Mouse (Mus musculus): ENCODE results near the gene Tctn3.
A peak's percentile ranks its signal among the peaks of the same experiment; 100 is the strongest.
"Not testable (repeated sequence)": the region's sequence is repeated elsewhere in the genome, so short reads cannot be mapped to it uniquely, and the experiment has no call there.

The Tctn3 gene

GRCm38 (mm10) chr19:40621616-40622015 lies 9.6 kb upstream of the Tctn3 start:
- DNase-seq (ENCODE audit: low spot score) = not testable (repeated sequence)

DNA sequence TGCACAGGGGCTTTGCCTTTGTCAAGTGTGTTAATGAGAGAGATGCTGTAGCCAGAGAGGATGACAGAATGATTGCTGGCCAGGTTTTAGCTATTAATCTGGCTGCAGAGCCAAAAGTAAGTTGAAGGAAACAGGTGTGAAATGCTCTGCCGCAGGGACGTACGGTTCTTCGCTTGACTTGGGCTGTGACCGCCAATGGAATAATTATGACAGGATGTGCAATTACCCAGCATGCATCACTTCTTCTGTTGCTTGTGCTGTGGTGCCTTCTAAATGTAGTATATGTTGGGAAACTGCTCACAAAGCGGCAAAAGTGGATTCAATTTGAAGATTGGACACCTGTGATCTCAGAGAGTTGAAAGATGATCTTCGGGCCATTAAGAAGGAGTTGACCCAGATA lies 4.0 kb upstream of the Tctn3 start:
- DNase-seq (ENCODE audit: low spot score) = no peak

DNA sequence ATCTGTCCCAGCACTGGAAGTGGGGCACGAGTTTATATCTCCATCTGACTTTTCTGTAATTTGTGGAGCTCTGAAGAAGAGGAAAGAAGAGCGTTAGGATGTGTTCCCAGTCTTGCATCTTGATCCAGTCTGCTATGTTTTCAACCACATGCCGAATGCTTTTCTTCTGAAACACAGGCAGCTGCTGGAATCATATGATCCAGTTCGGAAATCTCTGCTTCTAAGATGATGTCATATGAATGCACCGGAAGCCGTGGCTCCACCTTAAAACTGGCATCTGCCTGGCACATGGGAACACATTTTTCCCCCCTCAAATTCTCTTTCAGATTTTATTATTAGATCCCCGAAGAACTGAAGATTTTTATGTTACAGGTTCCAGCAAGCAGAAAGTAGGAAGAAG lies 2.8 kb upstream of the Tctn3 start:
- no peak for DNase-seq (ENCODE audit: low spot score)

DNA sequence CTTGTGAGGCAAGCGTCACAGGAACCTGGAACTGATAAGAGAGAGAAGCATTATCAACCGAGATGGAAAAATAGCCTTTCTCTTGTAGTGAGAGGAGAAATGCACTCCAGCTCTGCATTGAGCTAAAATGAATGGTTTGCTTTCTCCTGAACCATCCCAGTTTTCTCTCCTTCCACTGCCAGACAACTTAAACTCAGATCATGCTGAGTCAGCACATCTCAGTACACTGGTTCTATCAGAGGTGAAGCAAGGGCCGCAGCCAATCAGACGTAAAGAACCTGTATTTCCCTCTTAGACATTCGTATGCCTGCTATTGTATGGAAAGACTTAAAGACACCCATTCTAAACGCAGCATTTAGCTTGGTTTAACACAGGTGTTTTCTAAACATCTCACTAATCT lies 4.4 kb downstream of the Tctn3 start:
- DNase-seq (ENCODE audit: low spot score) = no peak

DNA sequence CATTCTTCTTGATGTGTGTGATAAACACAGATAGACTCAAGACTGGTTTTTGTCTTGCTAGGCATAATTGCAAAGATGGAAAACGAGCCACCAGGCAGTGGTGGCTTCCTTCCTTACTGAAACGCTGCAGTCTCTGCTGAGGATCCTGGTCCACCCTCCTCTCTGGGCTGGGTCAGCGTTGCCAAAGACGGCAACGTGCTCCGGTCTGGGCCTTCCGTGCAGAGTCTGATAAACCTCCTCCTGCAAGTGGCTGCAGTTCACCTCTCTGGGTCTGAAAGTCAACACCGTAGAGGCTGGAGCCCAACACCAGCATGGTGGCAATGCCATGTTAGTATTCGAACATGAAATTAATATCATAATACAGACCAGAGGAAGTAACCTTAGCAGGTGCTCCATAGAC lies 6.8 kb downstream of the Tctn3 start:
- DNase-seq (ENCODE audit: low spot score) = no peak

DNA sequence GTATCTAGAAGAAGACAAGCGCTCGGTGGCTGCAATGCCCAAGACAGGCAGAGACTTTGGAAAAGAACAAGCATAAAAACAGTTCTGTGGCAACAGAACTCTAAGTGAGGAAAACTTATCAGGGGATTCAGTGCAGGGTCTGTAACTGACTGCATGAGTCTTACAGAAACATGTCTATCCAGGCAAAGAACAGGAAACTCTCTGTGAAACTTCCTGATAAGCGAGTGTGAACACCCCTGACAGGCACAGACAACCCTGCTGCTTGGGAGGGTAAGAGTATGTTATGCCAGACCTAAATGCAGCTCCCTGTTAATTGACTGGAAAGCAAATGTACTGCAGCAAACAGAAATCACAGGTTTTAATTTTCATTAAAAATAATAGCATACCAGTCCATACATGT lies 10.2 kb downstream of the Tctn3 start:
- no peak for DNase-seq (ENCODE audit: low spot score)

- DNase-seq (ENCODE audit: low spot score) = not testable (repeated sequence)
These were observed 11.2 kb downstream of the Tctn3 start for GRCm38 (mm10) chr19:40600846-40601245.

DNA sequence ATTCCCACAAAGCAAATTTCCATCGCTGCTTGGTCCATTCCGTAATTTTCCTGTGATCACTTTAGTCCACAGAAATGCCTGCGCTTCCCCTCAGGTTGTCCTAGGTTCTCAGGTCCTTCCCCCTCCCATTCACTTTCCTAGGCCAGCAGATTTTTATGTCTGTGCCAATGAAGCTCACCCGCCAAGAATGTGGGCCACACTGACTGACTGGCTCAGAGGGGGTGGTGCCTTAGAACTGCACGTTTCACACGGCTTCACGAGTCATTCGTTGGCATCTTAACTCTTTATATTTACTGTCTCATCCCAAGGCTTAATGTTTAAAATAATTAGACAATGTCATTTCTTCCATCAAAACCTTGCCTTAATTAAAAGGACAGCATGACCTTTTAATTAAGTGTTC lies 16.2 kb downstream of the Tctn3 start:
- DNase-seq (ENCODE audit: low spot score) = no peak

- DNase-seq (ENCODE audit: low spot score) = no peak
These were observed 16.8 kb downstream of the Tctn3 start for GRCm38 (mm10) chr19:40595231-40595630.

DNA sequence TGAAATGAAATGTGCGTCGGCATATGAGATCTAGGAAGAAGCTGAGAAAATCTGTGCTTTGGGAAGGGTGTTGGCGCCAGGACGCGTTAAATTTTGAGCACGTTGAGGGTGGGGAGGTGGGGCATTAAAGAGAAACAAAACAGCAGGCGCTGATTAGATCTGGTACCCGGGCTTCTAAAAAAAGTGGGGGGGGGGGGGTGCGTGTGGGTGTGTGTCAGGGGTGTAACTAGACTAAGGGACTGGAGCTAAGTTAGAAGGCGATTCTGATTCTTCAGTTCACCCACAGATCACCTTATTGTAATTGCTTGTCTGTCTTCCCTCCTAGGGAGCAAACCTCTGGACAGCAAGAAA lies 22.5 kb downstream of the Tctn3 start:
- DNase-seq (ENCODE audit: low spot score) = no peak

GRCm38 (mm10) chr19:40588847-40589529 lies 23.0 kb downstream of the Tctn3 start:
- peak; percentile 81 for DNase-seq (ENCODE audit: low spot score)

GRCm38 (mm10) chr19:40588293-40588654 lies 23.8 kb downstream of the Tctn3 start, which contains the start of gene Aldh18a1:
Gene Aldh18a1 (minus strand): TSS chr19:40588463.
- DNase-seq (ENCODE audit: low spot score) = peak; percentile 84

- no peak for DNase-seq (ENCODE audit: low spot score)
These were observed 24.3 kb downstream of the Tctn3 start for GRCm38 (mm10) chr19:40587491-40588292.

DNA sequence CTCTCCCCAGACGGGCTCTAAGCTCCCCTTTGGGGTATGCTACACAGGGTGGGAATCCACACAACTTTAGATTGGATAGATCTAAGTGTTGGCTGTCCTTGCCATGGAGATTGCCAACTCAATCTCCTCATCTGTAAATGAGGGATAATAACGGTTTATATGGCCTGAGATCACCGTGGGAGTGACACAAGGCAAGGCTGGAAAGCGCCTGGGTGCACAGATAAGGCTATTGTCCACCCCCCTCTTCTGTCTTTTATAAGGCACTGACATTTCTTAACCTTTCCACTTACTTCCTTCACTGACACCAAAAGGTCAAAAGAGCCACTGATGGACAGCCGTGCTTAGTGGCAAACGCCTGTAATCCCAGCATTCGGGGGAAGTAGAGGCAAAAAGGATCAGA lies 25.1 kb downstream of the Tctn3 start:
- DNase-seq (ENCODE audit: low spot score) = no peak

- no peak for DNase-seq (ENCODE audit: low spot score)
These were observed 30.4 kb downstream of the Tctn3 start for GRCm38 (mm10) chr19:40581662-40582061.

GRCm38 (mm10) chr19:40580902-40581301 lies 31.1 kb downstream of the Tctn3 start:
- no peak for DNase-seq (ENCODE audit: low spot score)

- DNase-seq (ENCODE audit: low spot score) = no peak
These were observed 36.6 kb downstream of the Tctn3 start for GRCm38 (mm10) chr19:40575438-40575837.

- no peak for DNase-seq (ENCODE audit: low spot score)
These were observed 41.3 kb downstream of the Tctn3 start for GRCm38 (mm10) chr19:40570726-40571125.

DNA sequence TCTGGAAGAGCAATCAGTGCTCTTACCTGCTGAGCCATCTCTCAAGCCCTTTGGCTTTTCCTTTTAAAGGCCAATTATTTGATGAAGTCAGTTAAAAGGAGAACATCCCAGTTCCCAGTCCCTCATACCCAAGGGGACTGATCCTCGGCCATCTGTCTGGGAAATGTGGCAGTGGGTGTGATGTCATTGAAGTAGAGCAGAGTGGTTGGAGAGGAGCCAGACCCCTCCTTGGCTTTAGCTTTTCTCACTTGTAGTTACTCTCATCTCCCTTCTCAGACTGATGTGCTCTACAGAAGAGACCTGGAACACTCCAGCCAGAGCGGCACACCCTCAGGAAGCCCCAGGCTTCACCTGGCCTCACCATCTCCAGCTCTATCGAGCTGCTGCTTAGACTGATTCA lies 44.4 kb downstream of the Tctn3 start:
- no peak for DNase-seq (ENCODE audit: low spot score)

GRCm38 (mm10) chr19:40563880-40564645 lies 48.0 kb downstream of the Tctn3 start:
- DNase-seq (ENCODE audit: low spot score) = no peak

- not testable (repeated sequence) for DNase-seq (ENCODE audit: low spot score)
These were observed 50.5 kb downstream of the Tctn3 start for GRCm38 (mm10) chr19:40561521-40561920.

DNA sequence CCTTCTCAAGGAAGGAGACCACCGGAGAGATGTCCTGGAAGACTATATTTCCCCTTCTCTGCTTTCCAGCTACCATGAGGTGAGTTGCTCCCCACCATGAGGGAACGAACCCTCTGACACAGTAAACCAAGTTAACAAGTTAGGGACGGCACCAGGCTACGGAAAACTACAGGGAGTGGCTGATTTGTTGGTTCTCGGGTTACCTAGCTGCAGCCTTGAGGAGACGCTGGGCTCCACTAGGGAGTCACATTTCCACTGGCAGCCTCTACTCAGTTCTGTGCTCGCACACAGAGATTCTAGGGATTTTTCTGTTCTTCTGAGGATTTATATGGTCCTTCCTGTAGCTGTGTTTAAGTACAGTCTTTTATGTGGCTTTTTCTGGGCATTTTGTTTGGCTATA lies 56.0 kb downstream of the Tctn3 start:
- no peak for DNase-seq (ENCODE audit: low spot score)

- no peak for DNase-seq (ENCODE audit: low spot score)
These were observed 56.9 kb downstream of the Tctn3 start for GRCm38 (mm10) chr19:40555136-40555535.
